Mouse (Mus musculus): ENCODE measurements around the gene Phldb2. TPM values are rescaled to one million over a fixed set of nuclear protein-coding genes. Genes with fewer than 3 reads are reported as not detected.

Phldb2 gene
- total and polyA plus RNA-seq, 2 experiments from 2014 or later: 4.2 to 25.2 TPM

- 68% methylated on average over 2 of the region's 2 CpGs for WGBS
- ATAC-seq: no peak
- no peaks in the 10 kb centered on the region for H3K4me1 ChIP-seq (ENCODE audit: insufficient read depth)
These were observed 16.0 kb downstream of the Phldb2 start for GRCm38 (mm10) chr16:45937381-45937780.

GRCm38 (mm10) chr16:45936521-45936920 lies 16.9 kb downstream of the Phldb2 start:
- DNase-seq: no peak
- WGBS: 20% methylated on average over 2 of the region's 2 CpGs
- ATAC-seq: peak; percentile 45; the same call in 1 of the 2 replicates

More at GRCm38 (mm10) chr16:45937381-45937780, 16.0 kb downstream of the Phldb2 start:
- Histone ChIP-seq H3K9ac (no peak overlapping the region), H3K27ac (ENCODE audit: low read depth, low read length) (no peak overlapping the region), H3K36me3 (ENCODE audit: insufficient read depth) (no peaks in the 10 kb centered on the region), H3K4me3 (ENCODE audit: low read depth, low read length) (no peak overlapping the region), H3K27me3 (ENCODE audit: insufficient read depth, low read length) (no peaks in the 10 kb centered on the region), H3K9me3 (ENCODE audit: low read length) (no peaks in the 10 kb centered on the region), H3K4me2 (ENCODE audit: low read depth) (no peak overlapping the region)
- DNase-seq: no peak
- TF ChIP-seq CTCF (IDR thresholded peaks at IDR 0.05; ENCODE audit: low read depth): no peak

GRCm38 (mm10) chr16:45935956-45936483 lies 17.4 kb downstream of the Phldb2 start:
- H3K36me3 ChIP-seq (ENCODE audit: insufficient read depth): no peaks in the 10 kb centered on the region
- H3K9me3 ChIP-seq (ENCODE audit: low read length): no peaks in the 10 kb centered on the region
- ATAC-seq: no peak
- H3K9ac ChIP-seq: no peak overlapping the region
- H3K27me3 ChIP-seq (ENCODE audit: insufficient read depth, low read length): no peaks in the 10 kb centered on the region
- H3K4me2 ChIP-seq (ENCODE audit: low read depth): no peak overlapping the region
- H3K4me1 ChIP-seq (ENCODE audit: insufficient read depth): no peaks in the 10 kb centered on the region
- no peak overlapping the region for H3K27ac ChIP-seq (ENCODE audit: low read depth, low read length)
- H3K4me3 ChIP-seq (ENCODE audit: low read depth, low read length): no peak overlapping the region
- 47% methylated on average over 3 of the region's 3 CpGs for WGBS
- DNase-seq: no peak
- TF ChIP-seq CTCF (IDR thresholded peaks at IDR 0.05; ENCODE audit: low read depth): no peak

More at GRCm38 (mm10) chr16:45936521-45936920, 16.9 kb downstream of the Phldb2 start:
- Histone ChIP-seq H3K4me3 (ENCODE audit: low read depth, low read length) (no peak overlapping the region), H3K4me1 (ENCODE audit: insufficient read depth) (no peaks in the 10 kb centered on the region), H3K4me2 (ENCODE audit: low read depth) (no peak overlapping the region), H3K9me3 (ENCODE audit: low read length) (no peaks in the 10 kb centered on the region), H3K9ac (no peak overlapping the region), H3K27me3 (ENCODE audit: insufficient read depth, low read length) (no peaks in the 10 kb centered on the region), H3K27ac (ENCODE audit: low read depth, low read length) (no peak overlapping the region), H3K36me3 (ENCODE audit: insufficient read depth) (no peaks in the 10 kb centered on the region)
- no peak for TF ChIP-seq CTCF (IDR thresholded peaks at IDR 0.05; ENCODE audit: low read depth)

- TF ChIP-seq CTCF (IDR thresholded peaks at IDR 0.05; ENCODE audit: low read depth): no peak
These were observed 18.5 kb downstream of the Phldb2 start for GRCm38 (mm10) chr16:45934721-45935407.

GRCm38 (mm10) chr16:45930308-45930707 lies 23.1 kb downstream of the Phldb2 start:
- WGBS: 94% methylated on average over 3 of the region's 3 CpGs
- H3K9me3 ChIP-seq (ENCODE audit: low read length): no peaks in the 10 kb centered on the region
- no peak overlapping the region for H3K9ac ChIP-seq
- H3K4me1 ChIP-seq (ENCODE audit: insufficient read depth): no peaks in the 10 kb centered on the region
- no peak overlapping the region for H3K4me2 ChIP-seq (ENCODE audit: low read depth)
- H3K27me3 ChIP-seq (ENCODE audit: insufficient read depth, low read length): no peaks in the 10 kb centered on the region
- ATAC-seq (no peak), DNase-seq (no peak)
- H3K36me3 ChIP-seq (ENCODE audit: insufficient read depth): no peaks in the 10 kb centered on the region
- no peak overlapping the region for H3K4me3 ChIP-seq (ENCODE audit: low read depth, low read length)
- H3K27ac ChIP-seq (ENCODE audit: low read depth, low read length): no peak overlapping the region
- no peak for TF ChIP-seq CTCF (IDR thresholded peaks at IDR 0.05; ENCODE audit: low read depth)

More at GRCm38 (mm10) chr16:45934721-45935407, 18.5 kb downstream of the Phldb2 start:
- Histone ChIP-seq H3K4me2 (ENCODE audit: low read depth) (no peak overlapping the region), H3K4me3 (ENCODE audit: low read depth, low read length) (no peak overlapping the region), H3K36me3 (ENCODE audit: insufficient read depth) (no peaks in the 10 kb centered on the region), H3K27me3 (ENCODE audit: insufficient read depth, low read length) (no peaks in the 10 kb centered on the region), H3K9ac (no peak overlapping the region), H3K9me3 (ENCODE audit: low read length) (no peaks in the 10 kb centered on the region), H3K27ac (ENCODE audit: low read depth, low read length) (no peak overlapping the region), H3K4me1 (ENCODE audit: insufficient read depth) (no peaks in the 10 kb centered on the region)
- 54% methylated on average over 2 of the region's 2 CpGs for WGBS
- ATAC-seq: no peak
- DNase-seq: no peak

GRCm38 (mm10) chr16:45928090-45928489 lies 25.3 kb downstream of the Phldb2 start:
- H3K9ac ChIP-seq: no peak overlapping the region
- H3K4me3 ChIP-seq (ENCODE audit: low read depth, low read length): no peak overlapping the region
- no peak for TF ChIP-seq CTCF (IDR thresholded peaks at IDR 0.05; ENCODE audit: low read depth)
- no peak for DNase-seq
- 87% methylated on average over 4 of the region's 4 CpGs for WGBS
- no peaks in the 10 kb centered on the region for H3K27me3 ChIP-seq (ENCODE audit: insufficient read depth, low read length)
- no peak overlapping the region for H3K4me2 ChIP-seq (ENCODE audit: low read depth)
- H3K27ac ChIP-seq (ENCODE audit: low read depth, low read length): no peak overlapping the region
- no peak for ATAC-seq
- H3K9me3 ChIP-seq (ENCODE audit: low read length): no peaks in the 10 kb centered on the region
- H3K4me1 ChIP-seq (ENCODE audit: insufficient read depth): no peaks in the 10 kb centered on the region
- no peaks in the 10 kb centered on the region for H3K36me3 ChIP-seq (ENCODE audit: insufficient read depth)

GRCm38 (mm10) chr16:45927601-45928000 lies 25.8 kb downstream of the Phldb2 start:
- Histone ChIP-seq H3K9ac (no peak overlapping the region), H3K4me2 (ENCODE audit: low read depth) (no peak overlapping the region), H3K4me1 (ENCODE audit: insufficient read depth) (no peaks in the 10 kb centered on the region), H3K27me3 (ENCODE audit: insufficient read depth, low read length) (no peaks in the 10 kb centered on the region), H3K27ac (ENCODE audit: low read depth, low read length) (no peak overlapping the region), H3K9me3 (ENCODE audit: low read length) (no peaks in the 10 kb centered on the region), H3K36me3 (ENCODE audit: insufficient read depth) (no peaks in the 10 kb centered on the region), H3K4me3 (ENCODE audit: low read depth, low read length) (no peak overlapping the region)
- TF ChIP-seq CTCF (IDR thresholded peaks at IDR 0.05; ENCODE audit: low read depth): no peak
- 76% methylated on average over 3 of the region's 3 CpGs for WGBS
- DNase-seq (no peak), ATAC-seq (no peak)
